Mouse (Mus musculus) left cerebral cortex, postnatal 4 days (tissue): ENCODE measurements around the gene Mrpl45. TPM values are rescaled to one million over a fixed set of nuclear protein-coding genes. Genes with fewer than 3 reads are reported as not detected.

Experiments
- DNase-seq: peaks from one replicate; pipeline ENCODE4 v3.0.0-alpha.2; 2022
- intact Hi-C: fragments of 180-260 bp; cut with DNase I; formaldehyde crosslinking; loops from one replicate; pipeline ENCODE4 v1.15.1; 2025
- total RNA-seq, 2 experiments: library from RNA; stranded (reverse); gene quantifications; 2 replicates each; pipeline ENCODE4 v1.2.3; 2021

Gene Mrpl45
- total RNA-seq, 2 experiments from 2014 or later: 22.8 to 23.1 TPM

DNA sequence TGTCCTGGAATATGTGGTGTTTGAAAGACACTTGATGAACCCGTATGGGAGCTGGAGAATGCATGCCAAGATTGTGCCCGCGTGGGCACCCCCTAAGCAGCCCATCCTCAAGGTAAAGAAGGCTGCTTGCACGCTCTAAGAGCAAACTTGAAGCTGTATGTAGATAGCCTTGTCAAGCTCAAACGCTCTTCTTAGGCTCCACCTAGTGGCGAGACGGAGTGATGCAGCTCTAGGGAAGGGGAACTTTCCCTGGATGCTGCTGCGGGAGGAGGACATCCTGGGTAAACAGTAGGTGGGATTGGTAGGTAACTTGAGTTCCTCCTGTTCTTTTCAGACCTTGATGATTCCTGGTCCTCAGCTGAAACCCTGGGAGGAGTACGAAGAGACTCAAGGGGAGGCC is 12.6 kb downstream of the Mrpl45 start:
- peak; percentile 57 for DNase-seq
- intact Hi-C loops: no loop called here

DNA sequence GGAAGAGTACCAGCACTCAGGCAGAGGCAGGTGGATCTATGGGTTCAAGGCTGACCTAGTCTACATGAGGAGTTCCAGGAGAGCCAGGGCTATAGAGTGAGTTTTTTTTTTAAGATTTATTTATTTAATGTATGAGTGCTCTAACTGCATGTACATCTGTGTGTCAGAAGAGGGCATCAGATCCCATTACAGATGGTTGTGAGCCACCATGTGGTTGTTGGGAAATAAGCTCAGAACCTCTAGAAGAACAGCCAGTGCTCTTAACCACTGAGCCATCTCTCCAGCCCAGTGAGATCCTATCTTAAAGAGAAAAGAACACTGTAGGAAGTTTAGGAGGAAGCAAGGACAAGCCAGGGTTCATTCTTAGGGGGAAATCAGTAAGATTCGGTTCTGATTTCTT is 14.8 kb downstream of the Mrpl45 start:
- intact Hi-C loops: no loop called here
- DNase-seq: no peak

DNA sequence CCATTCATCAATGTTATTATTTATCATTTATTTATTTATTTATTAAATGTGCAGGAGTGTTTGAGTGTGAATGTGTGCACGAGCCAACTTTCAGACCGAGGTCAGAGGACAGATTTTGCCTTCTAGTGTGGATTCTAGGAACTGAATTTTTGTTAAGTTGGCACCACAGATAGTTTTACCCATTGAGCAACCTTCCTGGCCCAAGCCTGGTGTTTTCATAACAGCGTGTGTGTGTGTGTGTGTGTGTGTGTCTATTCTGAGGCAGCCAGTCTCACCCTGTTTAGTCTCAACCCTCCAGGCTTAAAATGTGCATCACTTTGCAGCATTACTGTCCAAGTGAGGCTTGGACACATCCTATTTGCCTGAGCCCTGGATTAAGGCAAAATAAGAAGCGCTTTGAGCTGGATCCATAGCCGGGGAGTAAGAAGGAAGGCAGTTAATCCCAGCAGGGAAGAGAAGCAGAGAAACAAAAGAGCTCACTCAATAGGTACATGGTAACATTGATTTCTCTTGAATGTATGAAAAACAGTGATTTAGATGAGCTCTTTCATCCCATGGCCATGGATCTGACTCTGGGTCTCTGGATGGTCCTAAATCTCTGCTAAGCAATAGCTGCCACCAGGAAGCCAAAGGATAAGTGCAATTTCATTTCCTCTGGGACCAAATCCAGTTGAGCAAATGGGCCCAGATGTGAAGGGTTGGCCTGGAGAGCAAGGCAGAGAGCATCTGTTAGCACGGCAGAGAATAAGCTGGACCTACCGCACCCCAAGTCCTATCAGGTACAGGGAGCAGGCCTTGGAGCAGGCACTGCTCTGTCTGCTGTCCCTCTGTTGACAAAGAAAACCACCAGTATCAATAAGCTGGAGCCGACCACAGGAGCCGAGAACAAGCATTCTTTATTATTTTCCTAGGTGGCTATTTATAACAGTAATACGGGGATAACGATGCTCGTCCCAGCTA is 16.0 kb downstream of the Mrpl45 start:
- intact Hi-C loops: no loop called here
- DNase-seq: no peak

DNA sequence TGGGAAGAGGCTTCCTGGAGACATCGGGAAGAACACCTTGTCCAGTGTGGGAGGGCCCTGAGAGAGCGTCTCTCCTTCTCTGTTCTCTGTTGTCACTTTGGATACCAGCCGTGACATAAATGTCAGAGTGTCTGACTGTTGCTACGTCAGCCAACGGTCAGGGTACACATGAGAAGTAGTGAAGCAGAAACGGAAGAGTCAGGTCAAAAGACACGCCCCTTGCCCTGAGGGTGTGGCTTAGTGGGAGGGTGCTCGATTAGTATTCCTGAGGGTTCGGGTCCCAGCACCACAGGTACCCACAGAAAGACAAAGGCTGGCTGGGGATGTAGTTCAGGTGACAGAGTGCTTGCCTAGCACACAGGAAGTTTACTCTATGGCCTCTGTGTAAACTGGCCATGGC is 17.5 kb downstream of the Mrpl45 start:
- intact Hi-C loops: no loop called here

DNA sequence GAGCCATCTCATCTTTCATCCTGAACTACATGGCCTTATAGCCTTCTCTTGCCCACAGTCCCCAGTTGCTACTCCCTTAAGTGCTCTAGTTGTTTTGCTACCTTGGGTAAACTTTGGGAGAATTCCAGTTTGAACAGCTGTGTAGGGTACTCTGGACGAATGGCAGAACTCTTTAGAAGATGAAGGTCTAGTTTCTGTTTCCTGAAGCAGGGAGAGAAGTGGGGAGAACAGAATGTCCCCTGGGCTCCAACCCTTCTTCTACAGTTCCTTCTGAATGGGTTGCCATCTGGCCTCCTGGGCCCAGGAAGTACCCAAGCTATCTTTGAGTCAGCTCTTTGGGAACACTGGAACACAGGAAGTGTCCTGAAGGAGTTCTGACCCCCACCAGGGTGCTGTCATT is 18.4 kb downstream of the Mrpl45 start:
- intact Hi-C loops: no loop called here
- DNase-seq: no peak

More for the DNA sequence above, 17.5 kb downstream of the Mrpl45 start:
- no peak for DNase-seq

DNA sequence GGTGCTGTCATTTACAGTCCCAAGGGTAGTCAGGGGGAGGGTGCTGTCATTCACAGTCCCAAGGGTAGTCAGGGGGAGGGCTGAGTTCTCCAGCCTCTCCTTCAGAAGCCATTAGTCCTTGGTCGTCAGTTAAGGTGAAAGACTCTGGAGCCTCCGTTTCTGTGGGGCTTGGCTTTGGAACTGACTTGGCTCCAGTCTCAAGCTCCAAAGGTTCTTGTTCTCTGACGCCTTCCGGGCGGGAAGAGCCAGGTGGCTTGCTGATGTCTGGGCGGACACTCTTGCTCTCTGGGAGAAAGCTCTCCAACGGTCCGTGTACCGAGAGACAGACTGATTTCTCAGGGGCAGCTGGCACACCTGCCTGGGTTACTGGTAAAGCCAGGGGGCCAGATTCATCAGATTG is 18.9 kb downstream of the Mrpl45 start:
- intact Hi-C loops: no loop called here
- DNase-seq: no peak

DNA sequence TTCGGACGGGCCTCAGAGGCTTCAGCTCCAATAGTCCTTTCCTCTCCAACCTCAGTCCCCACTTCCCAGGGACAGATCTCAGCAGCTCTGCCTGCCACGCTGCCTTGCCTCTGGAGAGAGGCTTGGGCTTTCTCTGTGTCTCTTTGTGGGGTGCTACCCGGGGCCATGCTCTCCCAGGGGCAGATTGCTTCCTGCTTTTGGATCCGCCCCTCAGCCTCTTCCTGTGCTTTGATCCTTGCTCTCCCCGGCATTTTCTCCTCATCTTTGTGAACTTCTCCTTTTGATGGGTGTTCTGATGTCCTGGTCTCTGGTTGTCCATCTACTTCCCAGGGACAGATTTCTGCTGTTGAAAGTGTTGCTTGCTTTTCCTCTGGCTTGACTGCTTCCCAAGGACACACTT is 20.7 kb downstream of the Mrpl45 start:
- intact Hi-C loops: no loop called here
- no peak for DNase-seq

DNA sequence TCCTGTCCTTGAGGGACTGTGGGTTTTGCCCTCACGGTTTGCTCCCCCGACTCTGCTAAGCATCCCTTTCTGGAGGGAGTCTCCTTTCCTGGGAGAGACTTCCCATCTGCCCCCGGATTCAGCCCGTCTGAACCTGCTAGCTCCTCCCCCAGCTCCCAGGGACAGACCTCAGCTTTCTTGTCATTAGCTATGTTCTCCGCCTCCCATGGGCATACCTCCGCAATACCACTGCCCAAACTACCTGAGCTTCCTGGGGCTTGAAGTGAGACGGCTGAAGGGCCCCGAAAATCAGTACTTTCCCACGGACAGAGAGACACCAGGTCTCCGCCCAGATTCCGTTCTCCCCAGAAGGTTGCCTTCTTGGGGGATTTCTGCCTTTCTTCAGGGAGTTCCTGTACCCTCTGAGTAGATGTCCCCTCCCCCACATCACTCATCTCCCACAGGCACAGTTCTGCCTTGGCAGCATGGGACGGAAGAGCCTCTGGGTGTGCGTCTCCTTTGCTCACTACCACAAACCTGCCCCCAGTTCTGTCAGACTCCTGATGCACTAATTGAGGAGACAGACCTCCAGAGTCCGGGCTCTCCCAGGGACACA is 21.3 kb downstream of the Mrpl45 start:
- no peak for DNase-seq
- intact Hi-C loops: no loop called here

DNA sequence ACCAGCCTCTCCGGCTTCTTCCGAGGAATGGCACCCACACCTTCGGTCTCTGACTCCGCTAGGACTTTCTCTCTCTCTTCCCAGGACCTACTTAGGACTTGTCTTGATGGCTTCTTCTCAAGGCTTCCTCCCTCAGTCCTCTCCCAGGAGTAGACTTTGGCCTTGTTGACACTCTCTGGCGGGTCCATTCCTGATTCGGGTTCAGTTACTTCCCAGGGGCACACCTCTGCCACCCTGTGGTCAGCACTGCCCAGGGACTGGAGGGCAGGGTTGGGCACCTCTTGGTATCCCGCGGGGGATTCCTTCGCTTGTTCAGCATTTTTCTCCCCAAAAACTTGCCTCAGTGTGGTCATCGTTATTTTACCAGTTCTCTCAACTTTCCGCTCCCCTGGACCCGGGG is 21.8 kb downstream of the Mrpl45 start:
- intact Hi-C loops: no loop called here
- no peak for DNase-seq

DNA sequence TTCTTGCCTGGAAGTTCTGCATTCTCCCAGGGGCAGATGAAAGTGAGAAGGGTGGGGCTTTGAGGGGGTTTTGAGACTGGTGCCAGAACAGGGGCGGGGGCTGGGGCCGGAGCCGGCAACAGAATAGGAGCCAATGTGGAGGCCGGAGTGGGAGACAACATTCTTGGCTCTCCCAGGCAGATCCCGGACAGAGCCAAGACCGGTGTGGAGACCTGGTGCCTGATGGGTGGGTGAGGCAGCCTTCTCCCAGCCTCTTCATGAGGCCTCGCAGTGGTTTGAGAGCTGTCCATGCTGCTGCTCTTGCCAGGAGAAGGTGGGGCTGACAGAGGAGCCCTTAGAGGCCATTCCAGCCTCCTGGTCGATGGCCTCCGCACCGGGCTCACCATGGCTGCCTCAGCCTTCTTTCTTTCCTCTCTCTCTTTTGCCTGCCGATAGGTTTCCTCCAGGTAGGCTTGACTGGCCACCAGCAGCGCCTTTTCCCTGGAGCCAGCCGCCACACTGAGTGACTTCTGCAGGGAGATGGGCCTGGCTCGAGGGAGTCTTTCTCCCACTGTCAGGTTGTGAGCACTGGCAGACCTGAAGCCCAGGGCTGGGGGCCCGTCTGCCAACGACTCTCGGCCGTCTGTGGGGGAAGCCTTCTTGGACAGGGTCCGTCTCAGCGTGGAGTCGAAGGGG is 22.9 kb downstream of the Mrpl45 start:
- peak; percentile 42 for DNase-seq
- intact Hi-C loops: no loop called here

DNA sequence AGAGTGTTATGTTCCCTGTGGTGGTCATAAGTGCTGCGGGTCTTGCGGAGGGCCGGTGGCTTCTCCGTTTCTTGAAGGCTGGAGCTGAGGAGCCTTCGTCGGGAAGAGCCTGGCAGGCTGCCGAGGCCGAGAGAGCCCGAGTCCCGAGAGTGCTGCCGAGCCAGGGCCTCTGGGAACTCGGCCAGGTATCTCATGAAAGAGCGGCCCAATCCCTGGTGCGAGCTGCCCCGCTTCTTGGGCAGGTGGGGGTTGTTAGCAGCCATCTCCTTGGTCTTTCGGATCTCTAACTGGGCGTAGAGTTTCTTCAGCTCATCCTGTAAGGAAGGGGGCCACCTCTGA is 23.4 kb downstream of the Mrpl45 start:
- intact Hi-C loops: no loop called here

DNA sequence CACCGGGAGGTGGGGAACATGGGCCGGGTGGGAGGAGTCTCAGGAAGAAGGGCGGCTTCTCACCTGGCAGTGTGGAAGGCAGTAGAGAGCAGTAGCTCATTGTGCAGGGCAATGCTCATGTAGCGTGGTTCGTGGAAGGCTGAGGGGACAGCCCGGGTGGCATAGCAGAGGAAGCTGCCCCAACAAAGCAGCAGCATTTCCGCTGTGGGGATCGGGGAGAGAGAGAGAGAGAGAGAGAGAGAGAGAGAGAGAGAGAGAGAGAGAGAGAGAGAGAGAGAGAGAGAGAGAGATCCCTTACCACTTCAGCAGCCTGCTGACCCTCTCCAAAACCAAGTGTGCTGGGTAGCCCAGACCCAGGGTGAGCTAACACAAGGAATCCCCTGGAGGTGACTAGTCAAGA is 27.7 kb downstream of the Mrpl45 start:
- DNase-seq: no peak
- intact Hi-C loops: no loop called here

More for the DNA sequence above, 23.4 kb downstream of the Mrpl45 start:
- peak; percentile 85 for DNase-seq

DNA sequence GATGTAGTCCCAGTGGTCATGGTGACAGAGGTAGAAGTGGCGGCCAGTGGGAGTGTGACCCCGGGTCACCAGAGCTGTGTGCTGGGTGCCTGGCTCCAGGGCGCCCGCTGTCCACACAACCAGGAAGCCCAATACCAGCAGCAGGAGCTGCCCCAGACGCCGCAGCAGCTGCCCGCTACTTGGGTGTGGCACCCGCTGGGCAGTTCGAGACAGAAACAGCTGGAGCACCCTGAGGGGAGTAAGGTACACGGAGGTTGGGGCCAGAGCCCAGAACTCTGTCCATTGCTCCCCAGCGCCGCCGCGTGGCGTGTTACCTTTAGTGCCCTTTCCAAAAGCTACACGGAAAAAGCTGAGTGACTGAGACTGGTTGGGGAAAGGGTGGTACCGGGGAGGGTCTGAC is 28.1 kb downstream of the Mrpl45 start:
- no peak for DNase-seq
- intact Hi-C loops: no loop called here

DNA sequence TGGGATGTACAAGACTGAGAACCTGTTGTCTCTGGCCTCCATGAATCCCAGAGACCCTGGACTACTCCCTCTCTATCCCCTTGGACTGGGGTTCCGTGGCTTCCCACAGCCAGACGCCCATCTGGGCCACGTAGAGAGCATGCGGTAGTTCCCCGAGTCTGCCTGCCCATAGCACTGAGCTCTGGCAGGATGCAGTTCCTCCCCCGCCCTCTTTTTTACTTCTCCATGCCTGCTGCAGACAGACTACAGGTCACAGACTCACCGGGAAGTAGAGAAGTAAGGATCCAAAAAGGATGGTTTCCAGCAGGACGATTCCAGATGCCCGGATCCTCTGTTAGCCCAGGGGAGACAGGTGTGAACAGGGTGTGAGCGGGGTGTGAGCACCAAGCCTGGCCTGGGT is 29.9 kb downstream of the Mrpl45 start:
- DNase-seq: no peak
- intact Hi-C loops: no loop called here

DNA sequence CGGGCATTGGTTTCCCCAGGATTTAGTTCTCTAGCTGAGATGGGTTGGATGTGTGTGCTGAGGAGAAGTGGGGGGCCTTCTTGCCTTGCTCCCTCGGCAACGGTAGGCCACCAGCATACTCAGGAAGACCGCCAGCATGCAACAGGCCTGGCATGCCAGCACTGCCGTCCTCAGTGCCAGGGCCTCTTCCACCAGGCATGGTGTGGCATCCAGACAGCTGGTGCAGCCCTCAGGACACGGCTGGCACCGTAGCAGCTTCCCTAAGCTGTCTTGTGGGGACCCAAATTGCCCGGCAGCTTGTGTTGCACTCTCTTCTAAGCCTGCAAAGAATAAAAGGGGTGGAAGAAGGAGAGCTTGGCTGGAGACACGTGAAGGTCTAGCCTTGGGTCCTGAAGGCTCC is 30.9 kb downstream of the Mrpl45 start:
- DNase-seq: peak; percentile 84
- intact Hi-C loops: no loop called here

DNA sequence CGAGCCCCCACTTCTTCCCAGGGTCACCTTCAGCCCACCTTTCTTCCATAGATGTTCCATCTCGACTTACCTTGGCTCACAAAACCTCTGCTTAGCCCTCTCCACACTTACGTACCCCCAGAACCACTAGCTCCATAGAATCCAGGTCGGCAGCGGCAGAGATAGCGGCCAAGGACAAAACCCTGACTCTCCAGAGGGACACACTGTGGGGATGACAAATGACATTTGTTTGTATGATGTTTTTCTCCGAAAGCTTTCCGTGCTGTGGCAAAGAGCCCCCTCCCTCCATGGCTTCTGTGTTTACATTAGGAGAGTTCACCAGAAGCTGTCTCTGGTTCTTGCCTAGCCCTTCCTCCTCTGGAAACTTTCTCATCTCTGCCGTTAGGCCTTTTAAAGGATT is 31.8 kb downstream of the Mrpl45 start:
- no peak for DNase-seq
- intact Hi-C loops: no loop called here

DNA sequence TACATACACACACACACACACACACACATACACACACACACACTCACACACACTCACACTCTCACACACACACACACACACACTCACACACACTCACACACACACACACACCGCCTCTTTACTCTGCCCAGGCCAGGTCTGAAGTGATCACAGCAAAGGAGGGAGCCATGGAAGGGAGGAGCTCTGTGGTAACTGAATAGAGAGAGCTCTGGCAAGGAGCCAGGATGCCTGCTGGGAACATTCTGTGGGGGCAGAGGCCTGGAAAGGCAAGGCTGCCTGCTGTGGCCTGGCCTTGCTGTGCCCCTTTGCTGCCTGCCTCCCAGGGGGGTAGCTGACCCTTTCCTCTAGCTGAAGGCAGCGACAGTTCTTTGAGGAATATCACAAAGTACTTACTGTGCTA is 34.5 kb downstream of the Mrpl45 start:
- intact Hi-C loops: no loop called here
- DNase-seq: peak; percentile 88

DNA sequence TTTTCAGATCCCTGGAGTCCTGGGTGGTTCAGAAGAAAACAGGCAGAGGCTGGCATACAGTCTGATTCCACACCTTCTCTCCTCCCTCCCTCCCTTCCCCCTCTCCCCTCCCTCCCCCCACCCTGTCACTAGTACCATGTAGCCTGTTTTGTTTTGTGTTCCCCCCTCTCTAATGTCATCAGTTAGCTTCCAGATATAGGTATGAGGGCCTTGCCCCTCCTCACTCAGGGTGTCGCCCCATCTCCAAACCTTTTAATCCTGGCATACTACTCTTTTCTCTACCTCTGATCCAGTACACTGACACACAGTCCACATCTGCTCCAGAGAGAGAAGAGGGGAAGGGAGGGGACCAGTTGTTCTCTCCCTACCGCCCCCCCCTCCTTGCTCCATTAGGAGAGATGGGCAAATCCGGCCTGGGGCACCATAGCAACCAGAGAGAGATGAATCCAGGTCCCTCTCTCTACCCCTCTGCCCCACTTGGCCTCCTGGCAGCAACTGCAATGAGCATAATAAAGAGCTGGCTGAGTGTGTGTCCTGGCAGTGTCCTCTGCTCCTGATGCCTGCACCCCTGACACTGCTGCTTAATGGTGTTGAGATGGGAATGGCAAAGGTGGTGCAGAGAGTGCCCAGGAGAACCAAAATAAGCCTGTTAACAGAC is 36.6 kb downstream of the Mrpl45 start, which contains the start of gene Gpr179:
Gpr179 (minus strand) TSS at position 51 of the 658 bp plus-strand sequence.
- intact Hi-C loops: no loop called here
- peak; percentile 44 for DNase-seq

DNA sequence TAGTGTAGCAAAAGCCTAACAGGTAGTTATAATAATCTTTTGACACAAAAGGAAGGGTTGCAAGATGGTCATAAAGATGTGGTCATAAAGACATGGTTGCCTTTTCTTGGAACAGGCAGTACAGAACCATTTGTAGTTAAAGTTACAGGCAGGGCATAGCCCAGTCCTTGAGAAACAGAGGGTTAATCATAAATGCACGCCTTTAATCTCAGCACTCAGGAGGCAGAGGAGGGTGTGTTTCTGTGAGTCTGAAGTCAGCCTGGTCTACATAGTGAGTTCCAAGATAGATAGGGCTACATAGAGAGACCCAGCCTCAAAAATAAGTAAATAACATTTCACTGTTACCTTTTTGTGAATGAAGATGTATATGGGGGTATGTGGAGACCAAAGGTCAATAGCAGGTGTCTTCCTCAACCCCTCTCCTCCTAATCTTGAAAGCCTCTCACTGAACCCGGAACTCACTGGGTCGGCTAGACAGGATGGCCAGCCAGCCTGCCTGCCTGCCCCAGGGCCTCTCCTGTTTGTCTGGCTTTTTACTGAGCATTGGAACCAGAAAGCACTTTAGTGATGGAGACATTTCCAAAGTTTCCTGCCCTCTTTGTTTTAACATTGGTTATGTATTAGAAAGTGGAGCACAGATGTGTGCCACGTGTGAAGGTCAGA is 37.5 kb downstream of the Mrpl45 start:
- DNase-seq: no peak
- intact Hi-C loops: no loop called here

DNA sequence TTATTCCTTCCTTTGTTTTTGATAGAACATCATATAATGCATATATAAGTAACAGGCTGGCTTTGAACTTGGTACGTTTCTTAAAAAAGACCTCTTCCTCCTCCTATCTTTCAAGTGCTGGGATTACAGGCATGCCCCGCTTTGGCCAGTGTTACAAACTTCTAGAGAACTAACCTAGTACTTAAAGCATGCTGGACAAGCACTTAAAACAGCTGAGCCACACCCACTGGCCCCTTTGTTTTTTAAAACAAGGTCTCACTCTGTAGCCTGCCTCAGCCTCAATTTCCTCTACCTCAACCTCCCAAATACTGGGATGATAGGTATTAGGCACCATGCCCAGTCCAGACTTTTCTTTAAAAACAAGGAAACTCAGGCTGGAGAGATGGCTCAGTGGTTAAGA is 39.1 kb downstream of the Mrpl45 start:
- intact Hi-C loops: no loop called here
- DNase-seq: no peak

DNA sequence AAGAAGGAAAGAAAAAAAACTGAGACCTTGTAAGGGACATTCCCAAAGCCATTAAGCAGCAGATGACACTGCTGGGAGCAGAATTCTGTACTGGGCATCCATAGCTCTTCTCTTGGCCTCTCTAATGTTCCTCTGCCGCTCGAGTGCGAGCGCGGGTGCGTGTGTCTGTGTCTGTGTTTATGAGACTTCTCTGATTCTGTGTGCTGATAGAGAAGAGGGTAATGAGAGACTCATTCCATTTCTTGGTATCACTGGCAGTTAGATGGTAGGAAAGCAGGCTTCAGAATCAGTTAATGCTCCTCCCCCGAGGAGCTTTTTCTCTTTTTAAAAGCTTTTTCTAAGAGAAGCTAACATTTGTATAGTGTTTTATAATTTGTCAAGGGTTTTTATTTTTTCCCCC is 39.7 kb downstream of the Mrpl45 start:
- DNase-seq: no peak

More for the DNA sequence above, 39.7 kb downstream of the Mrpl45 start:
- intact Hi-C loops: no loop called here
